Mouse (Mus musculus) hindbrain, embryonic 10.5 days (tissue): ENCODE measurements around the gene Sergef. TPM values are rescaled to one million over a fixed set of nuclear protein-coding genes. Genes with fewer than 3 reads are reported as not detected.
A peak's percentile ranks its signal among the peaks of the same experiment; 100 is the strongest.
"Not testable (repeated sequence)": the region's sequence is repeated elsewhere in the genome, so short reads cannot be mapped to it uniquely, and the experiment has no call there.

Experiments
- DNase-seq: peaks from one replicate; pipeline ENCODE4 v3.0.0-alpha.2; 2017; ENCODE audit warnings: low spot score
- H3K27ac ChIP-seq: fragments of 300-500 bp; sonication (generic); 2 replicates; pipeline ENCODE4 v1.5.1; 2016; ENCODE audit warnings: mild to moderate bottlenecking, moderate library complexity
- H3K27me3 ChIP-seq: fragments of 300-500 bp; sonication (generic); 2 replicates; pipeline ENCODE4 v1.6.1; 2016; ENCODE audit warnings: mild to moderate bottlenecking; ENCODE audit not compliant: poor library complexity, insufficient read depth, severe bottlenecking
- H3K36me3 ChIP-seq: fragments of 300-500 bp; sonication (generic); 2 replicates; pipeline ENCODE4 v1.6.1; 2016; ENCODE audit warnings: mild to moderate bottlenecking, moderate library complexity
- H3K4me1 ChIP-seq: fragments of 300-500 bp; sonication (generic); replicated peaks from 2 replicates; pipeline ENCODE4 v1.6.1; 2016; ENCODE audit warnings: mild to moderate bottlenecking
- H3K4me3 ChIP-seq: fragments of 300-500 bp; sonication (generic); 2 replicates; pipeline ENCODE4 v1.5.1; 2016; ENCODE audit warnings: mild to moderate bottlenecking, moderate library complexity
- H3K9me3 ChIP-seq: fragments of 300-500 bp; sonication (generic); 2 replicates; pipeline ENCODE4 v1.6.1; 2016; ENCODE audit warnings: mild to moderate bottlenecking, moderate library complexity
- WGBS: fragments of 180-500 bp; shearing (Covaris S2); methylation state at CpG from one replicate; pipeline ENCODE4 v1.1.7; 2016; 5-methylcytosine and 5-hydroxymethylcytosine counted together
- polyA plus RNA-seq: library from polyadenylated mRNA; unstranded; fragments of >200 nt; fragmentation: Nextera tagmentation; extraction: Ambion mirVana; gene quantifications from 2 replicates; pipeline ENCODE4 v1.2.1, GENCODE M21; 2016

The Sergef gene
- polyA plus RNA-seq, 1 experiment from 2014 or later, result 18.7 TPM

- Histone ChIP-seq H3K36me3 (peaks cover 4% of the 10 kb centered on the region; the same call in 1 of the 2 replicates), H3K4me1 (peaks cover 5% of the 10 kb centered on the region; the same call in 1 of the 2 replicates), H3K4me3 (no peak overlapping the region), H3K9me3 (no peaks in the 10 kb centered on the region), H3K27me3 (no peaks in the 10 kb centered on the region), H3K27ac (peak overlapping the region; percentile 40; the same call in 1 of the 2 replicates)
- WGBS, result 76% methylated on average over 17 of the region's 17 CpGs
- DNase-seq, result no peak
These were observed 52.1 kb downstream of the Sergef start for GRCm38 (mm10) chr7:46587466-46587865.

- Histone ChIP-seq H3K4me1 (peaks cover 5% of the 10 kb centered on the region; the same call in 1 of the 2 replicates), H3K4me3 (no peak overlapping the region), H3K27me3 (no peaks in the 10 kb centered on the region), H3K9me3 (no peaks in the 10 kb centered on the region), H3K36me3 (peaks cover 4% of the 10 kb centered on the region; the same call in 1 of the 2 replicates), H3K27ac (no peak overlapping the region)
- DNase-seq, result no peak
- 88% methylated on average over 10 of the region's 10 CpGs for WGBS
These were observed 52.9 kb downstream of the Sergef start for GRCm38 (mm10) chr7:46586621-46587216.

- Histone ChIP-seq H3K4me1 (peaks cover 3% of the 10 kb centered on the region; the same call in 1 of the 2 replicates), H3K9me3 (no peaks in the 10 kb centered on the region), H3K4me3 (no peak overlapping the region), H3K27ac (no peak overlapping the region), H3K27me3 (no peaks in the 10 kb centered on the region), H3K36me3 (no peaks in the 10 kb centered on the region)
- DNase-seq, result no peak
- WGBS, result 94% methylated on average over 6 of the region's 6 CpGs
These were observed 56.9 kb downstream of the Sergef start for GRCm38 (mm10) chr7:46582750-46583149.

DNA sequence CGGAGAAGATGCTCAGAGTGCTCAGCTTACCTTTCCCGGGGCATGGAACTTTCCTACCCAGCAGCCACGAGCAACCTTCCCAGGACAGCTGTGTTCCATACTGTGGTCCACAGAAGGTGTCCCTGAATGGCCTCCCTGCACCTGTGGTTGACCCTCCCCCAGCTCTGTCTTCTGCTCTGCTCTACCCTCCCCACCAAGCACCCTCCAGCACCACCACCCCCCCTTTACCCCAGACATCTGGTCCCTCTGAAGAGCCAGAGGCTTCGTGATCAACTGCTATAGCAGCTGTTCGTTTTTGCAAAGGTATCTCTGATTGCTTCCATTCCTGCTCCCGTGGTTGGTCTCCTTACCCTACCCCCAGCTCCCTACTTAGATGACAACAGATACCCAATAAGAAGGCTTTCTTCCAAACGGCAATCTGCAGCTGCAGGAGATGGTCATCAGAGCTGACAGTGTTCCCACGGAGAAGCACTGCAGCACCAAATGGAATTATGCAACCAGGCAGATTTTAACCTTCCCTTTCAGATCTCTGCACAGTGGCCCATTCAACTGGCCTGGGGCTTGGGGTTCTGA lies 58.2 kb downstream of the Sergef start:
- H3K4me1 ChIP-seq, result no peaks in the 10 kb centered on the region
- H3K27ac ChIP-seq, result no peak overlapping the region
- H3K27me3 ChIP-seq, result no peaks in the 10 kb centered on the region
- 73% methylated on average over 8 of the region's 8 CpGs for WGBS
- H3K4me3 ChIP-seq, result no peak overlapping the region
- H3K9me3 ChIP-seq, result no peaks in the 10 kb centered on the region
- DNase-seq, result no peak
- no peaks in the 10 kb centered on the region for H3K36me3 ChIP-seq

DNA sequence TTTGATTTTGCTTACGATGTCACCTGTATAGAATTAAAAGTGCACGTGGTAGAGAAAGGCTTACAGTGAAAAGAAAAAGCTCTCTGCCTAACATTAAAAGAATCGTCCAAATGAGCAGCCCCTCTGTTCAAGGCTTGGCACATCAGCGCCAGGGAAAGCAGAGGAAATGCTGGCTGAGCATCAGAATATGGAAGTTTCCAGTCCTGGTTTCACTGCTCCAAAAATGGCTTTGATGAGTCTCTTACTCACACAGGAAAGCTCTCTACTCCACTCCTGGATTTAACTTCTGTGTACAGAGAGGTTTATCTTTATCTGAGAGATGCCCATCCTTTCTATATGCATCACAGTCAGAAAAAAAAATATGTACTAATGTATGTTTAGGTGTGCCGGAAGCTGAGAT lies 61.5 kb downstream of the Sergef start:
- no peaks in the 10 kb centered on the region for H3K9me3 ChIP-seq
- no peak overlapping the region for H3K4me3 ChIP-seq
- H3K27ac ChIP-seq, result no peak overlapping the region
- no peak for DNase-seq
- no peaks in the 10 kb centered on the region for H3K27me3 ChIP-seq
- H3K36me3 ChIP-seq, result no peaks in the 10 kb centered on the region
- WGBS, result 87% methylated on average over 5 of the region's 5 CpGs
- peaks cover 5% of the 10 kb centered on the region for H3K4me1 ChIP-seq

GRCm38 (mm10) chr7:46575897-46576296 lies 63.7 kb downstream of the Sergef start:
- H3K27me3 ChIP-seq, result no peaks in the 10 kb centered on the region
- H3K4me1 ChIP-seq, result peaks cover 12% of the 10 kb centered on the region
- no peak overlapping the region for H3K27ac ChIP-seq
- WGBS, result 82% methylated on average over 2 of the region's 2 CpGs
- DNase-seq, result no peak
- H3K4me3 ChIP-seq, result no peak overlapping the region
- H3K9me3 ChIP-seq, result no peaks in the 10 kb centered on the region
- no peaks in the 10 kb centered on the region for H3K36me3 ChIP-seq

- DNase-seq, result peak; percentile 40
- H3K36me3 ChIP-seq, result no peaks in the 10 kb centered on the region
- WGBS, result 69% methylated on average over 15 of the region's 15 CpGs
These were observed 66.6 kb downstream of the Sergef start for GRCm38 (mm10) chr7:46572803-46573594.

GRCm38 (mm10) chr7:46569509-46569908 lies 70.1 kb downstream of the Sergef start:
- WGBS, result 78% methylated on average over 9 of the region's 9 CpGs
- H3K27me3 ChIP-seq, H3K4me3 ChIP-seq, H3K27ac ChIP-seq: not testable (repeated sequence)
- peaks cover 24% of the 10 kb centered on the region for H3K36me3 ChIP-seq
- H3K9me3 ChIP-seq, result peaks cover 12% of the 10 kb centered on the region
- DNase-seq, result peak; percentile 13
- H3K4me1 ChIP-seq, result peaks cover 12% of the 10 kb centered on the region

More at GRCm38 (mm10) chr7:46572803-46573594, 66.6 kb downstream of the Sergef start:
- no peak overlapping the region for H3K4me3 ChIP-seq
- no peaks in the 10 kb centered on the region for H3K9me3 ChIP-seq
- peak overlapping the region; percentile 84 for H3K27ac ChIP-seq
- peaks cover 12% of the 10 kb centered on the region for H3K4me1 ChIP-seq
- H3K27me3 ChIP-seq, result no peaks in the 10 kb centered on the region

- Histone ChIP-seq H3K27ac (no peak overlapping the region), H3K9me3 (peaks cover 12% of the 10 kb centered on the region), H3K4me3 (no peak overlapping the region), H3K36me3 (peaks cover 27% of the 10 kb centered on the region), H3K4me1 (no peaks in the 10 kb centered on the region), H3K27me3 (no peaks in the 10 kb centered on the region)
- 87% methylated on average over 8 of the region's 8 CpGs for WGBS
- DNase-seq, result no peak
These were observed 73.1 kb downstream of the Sergef start for GRCm38 (mm10) chr7:46566318-46567007.

DNA sequence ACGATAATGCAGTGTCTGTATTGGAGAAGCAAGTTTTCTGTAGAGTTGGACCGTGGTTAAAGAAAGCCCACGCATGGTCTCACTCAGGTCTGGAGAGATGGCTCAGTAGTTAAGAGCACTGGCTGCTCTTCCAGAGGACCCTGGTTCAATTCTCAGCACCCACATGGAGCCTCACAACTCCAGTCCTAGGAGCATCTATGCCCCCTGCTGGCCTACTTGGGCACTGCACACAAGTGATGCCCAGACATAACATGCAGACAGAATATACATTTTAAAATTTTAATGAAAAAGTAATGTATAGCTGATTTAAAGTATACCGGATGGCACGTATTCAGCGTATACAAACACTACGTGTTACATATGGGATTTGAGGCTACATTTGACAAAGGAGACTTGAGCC lies 74.2 kb downstream of the Sergef start:
- no peak overlapping the region for H3K27ac ChIP-seq
- no peak overlapping the region for H3K4me3 ChIP-seq
- WGBS, result 95% methylated on average over 7 of the region's 7 CpGs
- peaks cover 27% of the 10 kb centered on the region for H3K36me3 ChIP-seq
- DNase-seq, result no peak
- H3K27me3 ChIP-seq, result no peaks in the 10 kb centered on the region
- peaks cover 12% of the 10 kb centered on the region for H3K9me3 ChIP-seq
- H3K4me1 ChIP-seq, result no peaks in the 10 kb centered on the region

DNA sequence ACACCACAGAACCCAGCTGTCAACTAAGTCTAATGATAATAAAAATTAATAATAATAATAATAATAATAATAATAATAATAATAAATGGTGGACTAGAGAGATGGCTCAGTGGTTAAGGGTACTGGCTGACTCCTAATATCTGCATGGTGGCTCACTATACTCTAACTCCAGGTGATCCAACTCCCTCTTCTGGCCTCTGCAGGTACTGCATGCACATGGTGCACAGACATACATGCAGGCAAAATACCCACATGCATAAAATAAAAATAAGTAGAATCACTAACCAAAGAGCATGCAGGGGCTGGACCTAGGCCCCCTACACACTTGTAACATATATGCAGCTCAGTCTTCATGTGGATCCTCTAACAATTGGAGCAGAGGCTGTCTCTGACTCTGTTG lies 75.8 kb downstream of the Sergef start:
- H3K27me3 ChIP-seq, result no peaks in the 10 kb centered on the region
- H3K4me1 ChIP-seq, result no peaks in the 10 kb centered on the region
- H3K36me3 ChIP-seq, result peaks cover 27% of the 10 kb centered on the region
- H3K9me3 ChIP-seq, result peaks cover 12% of the 10 kb centered on the region
- no peak for DNase-seq
- no peak overlapping the region for H3K27ac ChIP-seq
- H3K4me3 ChIP-seq, result no peak overlapping the region

GRCm38 (mm10) chr7:46560061-46560460 lies 79.5 kb downstream of the Sergef start:
- Histone ChIP-seq H3K4me1 (peaks cover 23% of the 10 kb centered on the region), H3K27me3 (no peaks in the 10 kb centered on the region), H3K27ac (no peak overlapping the region), H3K36me3 (peaks cover 9% of the 10 kb centered on the region; the same call in 1 of the 2 replicates), H3K4me3 (no peak overlapping the region), H3K9me3 (peaks cover 4% of the 10 kb centered on the region)
- DNase-seq, result no peak
- WGBS, result 90% methylated on average over 2 of the region's 2 CpGs
